ENCODE assay signal across 9 mouse cellular contexts in the genomic region with DNA sequence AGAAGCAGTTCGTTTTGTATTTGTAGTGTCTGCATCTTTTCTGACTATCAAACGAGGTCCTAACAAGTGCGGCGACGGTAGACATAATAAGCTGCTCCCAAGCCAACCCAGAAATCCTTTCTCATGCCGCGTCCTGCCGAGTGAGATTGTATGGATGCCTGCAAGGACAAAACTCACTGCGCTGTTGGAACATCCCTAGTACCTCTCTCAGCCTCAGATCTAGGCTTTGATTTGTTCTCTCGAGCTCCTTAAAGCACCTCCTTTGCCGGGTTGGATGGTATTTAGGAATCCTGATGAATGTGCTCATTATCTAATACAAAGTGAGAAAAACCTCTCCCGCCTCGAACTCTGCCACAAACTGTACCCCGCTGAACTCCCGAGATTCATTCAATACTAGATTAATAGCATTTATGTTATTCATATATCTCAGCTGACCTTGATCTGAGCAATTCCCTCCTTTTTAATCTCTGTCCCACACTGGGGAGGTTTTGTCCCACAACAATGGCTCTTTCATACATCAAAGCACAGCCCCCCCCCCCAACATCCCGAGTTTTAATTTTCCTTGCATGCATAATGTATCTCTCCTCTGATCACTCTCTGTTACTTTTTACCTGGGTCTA.
A peak's percentile ranks its signal among the peaks of the same experiment; 100 is the strongest.
DNase-seq lines count a peak whose midpoint lies in the region; ATAC-seq and TF ChIP-seq lines count a peak whose summit lies in the region.
"Had no signal": no experiment of that assay in that cellular context is flagged by ENCODE, and none has a peak within 500 bp of the region (broad histone marks: within the 10 kb centered on the region; RNA-seq: fewer than 3 reads in every experiment).

No protein-coding gene starts in this region.

- peaks cover 9% of the 10 kb centered on the region for H3K4me1 ChIP-seq in heart, embryonic 12.5 days (replicated peaks)
- peaks cover 3% of the 10 kb centered on the region for H3K4me1 ChIP-seq in heart, adult 2 months (ENCODE audit: control insufficient read depth, insufficient read depth, low read length)
- peaks cover 10% of the 10 kb centered on the region for H3K4me1 ChIP-seq in hindbrain, embryonic 13.5 days (replicated peaks)
- H3K4me1 ChIP-seq in midbrain, embryonic 14.5 days (ENCODE audit: control insufficient read depth, insufficient read depth, low read length): peaks cover 7% of the 10 kb centered on the region

- no peaks in the 10 kb centered on the region for H3K79me2 ChIP-seq in heart, adult 2 months (replicated peaks; ENCODE audit: control insufficient read depth, insufficient read depth, low read length)

- TF ChIP-seq EP300 in heart, adult 2 months (IDR thresholded peaks at IDR 0.05; ENCODE audit: insufficient read depth, low read depth, low read length): no peak

- no peak for TF ChIP-seq POLR2A in heart, adult 2 months (IDR thresholded peaks at IDR 0.05; ENCODE audit: insufficient read depth, low read depth, low read length)

- WGBS in heart, embryonic 12.5 days: 63% methylated on average over 16 of the region's 16 CpGs
- 72% methylated on average over 16 of the region's 16 CpGs for whole genome bisulfite sequencing in heart, adult 2 months
- WGBS in hindbrain, embryonic 13.5 days: 39% methylated on average over 16 of the region's 16 CpGs
- 25% methylated on average over 16 of the region's 16 CpGs for WGBS in midbrain, embryonic 14.5 days

- no peak overlapping the region; the same call in 1 of the 2 replicates for H3K4me3 ChIP-seq in heart, embryonic 12.5 days
- H3K4me3 ChIP-seq in heart, adult 2 months: no peak overlapping the region
- H3K4me3 ChIP-seq in hindbrain, embryonic 13.5 days: peak overlapping the region; percentile 34
- peak overlapping the region; percentile 32 for H3K4me3 ChIP-seq in midbrain, embryonic 14.5 days (replicated peaks; ENCODE audit: low read depth, low read length)

- no peak for ATAC-seq in heart, embryonic 12.5 days (ENCODE audit: insufficient number of reproducible peaks, low FRiP score)
- peak; percentile 52 for ATAC-seq in hindbrain, embryonic 13.5 days (ENCODE audit: low FRiP score)
- peak; percentile 41 for ATAC-seq in midbrain, embryonic 14.5 days (ENCODE audit: low FRiP score, low TSS enrichment)

- H3K9me3 ChIP-seq in heart, embryonic 12.5 days (replicated peaks): no peaks in the 10 kb centered on the region
- no peaks in the 10 kb centered on the region for H3K9me3 ChIP-seq in hindbrain, embryonic 13.5 days
- H3K9me3 ChIP-seq in midbrain, embryonic 14.5 days (ENCODE audit: control insufficient read depth, low read length): no peaks in the 10 kb centered on the region

- H3K9ac ChIP-seq in heart, embryonic 12.5 days: no peak overlapping the region
- no peak overlapping the region for H3K9ac ChIP-seq in heart, adult 2 months (ENCODE audit: low read depth, low read length)
- peak overlapping the region; percentile 49 for H3K9ac ChIP-seq in hindbrain, embryonic 13.5 days
- H3K9ac ChIP-seq in midbrain, embryonic 14.5 days (replicated peaks; ENCODE audit: low read length): peak overlapping the region; percentile 50

- intact Hi-C loops in heart, adult 2 months (cut with DNase I): no loop called here

- no peak for TF ChIP-seq CTCF in heart, adult 2 months (IDR thresholded peaks at IDR 0.05)

- no peaks in the 10 kb centered on the region for H3K27me3 ChIP-seq in heart, embryonic 12.5 days (replicated peaks)
- no peaks in the 10 kb centered on the region for H3K27me3 ChIP-seq in heart, adult 2 months (ENCODE audit: control insufficient read depth, insufficient read depth, low read length)
- H3K27me3 ChIP-seq in hindbrain, embryonic 13.5 days: no peaks in the 10 kb centered on the region
- H3K27me3 ChIP-seq in midbrain, embryonic 14.5 days (ENCODE audit: control insufficient read depth, insufficient read depth, low read length): no peaks in the 10 kb centered on the region

- no peak overlapping the region for H3K27ac ChIP-seq in heart, embryonic 12.5 days (ENCODE audit: poor library complexity, severe bottlenecking)
- H3K27ac ChIP-seq in heart, adult 2 months: no peak overlapping the region
- peak overlapping the region; percentile 44; the same call in 1 of the 2 replicates for H3K27ac ChIP-seq in hindbrain, embryonic 13.5 days
- H3K27ac ChIP-seq in midbrain, embryonic 14.5 days (replicated peaks; ENCODE audit: low read depth, low read length): peak overlapping the region; percentile 43
- H3K27ac ChIP-seq: macrophage had no signal

- no peak for DNase-seq in heart, adult 2 months
- peak; percentile 67 to 74 for DNase-seq in cerebellum, postnatal 36 days
- peak; percentile 80 for DNase-seq in midbrain, embryonic 14.5 days
- DNase-seq in adrenal gland, postnatal 10 days: no peak
- no peak for DNase-seq in spleen, adult 18-20 months
- no peak for DNase-seq in kidney, adult 18-20 months

- peak overlapping the region; percentile 36 for H3K4me2 ChIP-seq in heart, embryonic 12.5 days
- peak overlapping the region; percentile 46 for H3K4me2 ChIP-seq in hindbrain, embryonic 13.5 days
- peak overlapping the region; percentile 48 for H3K4me2 ChIP-seq in midbrain, embryonic 14.5 days (ENCODE audit: low read length)

- H3K36me3 ChIP-seq in heart, embryonic 12.5 days: no peaks in the 10 kb centered on the region
- H3K36me3 ChIP-seq in heart, adult 2 months (ENCODE audit: control insufficient read depth, insufficient read depth, low read length): no peaks in the 10 kb centered on the region
- no peaks in the 10 kb centered on the region for H3K36me3 ChIP-seq in hindbrain, embryonic 13.5 days
- no peaks in the 10 kb centered on the region for H3K36me3 ChIP-seq in midbrain, embryonic 14.5 days (ENCODE audit: control insufficient read depth, insufficient read depth, low read length)

Comparison
In these comparisons a context has a peak if more than half of its experiments do, and no peak if none do; other contexts are left out.
1. H3K27ac ChIP-seq: peak in hindbrain, embryonic 13.5 days (single experiment) and midbrain, embryonic 14.5 days (single experiment); none in heart, embryonic 12.5 days (single experiment) and heart, adult 2 months (single experiment).
2. H3K4me3 ChIP-seq: peak in hindbrain, embryonic 13.5 days (single experiment) and midbrain, embryonic 14.5 days (single experiment); none in heart, embryonic 12.5 days (single experiment) and heart, adult 2 months (single experiment).
3. H3K9ac ChIP-seq: peak in hindbrain, embryonic 13.5 days (single experiment) and midbrain, embryonic 14.5 days (single experiment); none in heart, embryonic 12.5 days (single experiment) and heart, adult 2 months (single experiment).
4. DNase-seq: peak in cerebellum, postnatal 36 days (2 of 2) and midbrain, embryonic 14.5 days (single experiment); none in heart, adult 2 months (0 of 2), adrenal gland, postnatal 10 days (single experiment), spleen, adult 18-20 months (0 of 2) and kidney, adult 18-20 months (single experiment).
5. Peak in every context shown above with its lines, with median percentiles within 50 percentile points of each other: H3K4me2 ChIP-seq.